Mouse (Mus musculus) ES-Bruce4 (cell line): ENCODE measurements at regions not wholly inside any gene's neighbourhood (a gene's known extent, or its start where the extent isn't known, plus 50 kb on each side); places are given as distances from the start of the nearest gene placed in this dataset.

Experiments
- EP300 ChIP-seq: IDR thresholded peaks from 2 replicates; pipeline ENCODE4 v1.6.1; 2011; ENCODE audit warnings: low read depth, low read length; ENCODE audit not compliant: insufficient read depth
- POLR2A ChIP-seq: IDR thresholded peaks from one replicate; pipeline ENCODE4 v1.8.1; 2011; ENCODE audit warnings: low read length; ENCODE audit not compliant: insufficient read depth

- TF ChIP-seq EP300 = no peak
- no peak for TF ChIP-seq POLR2A
Measured at GRCm38 (mm10) chr15:42944610-42945009, 2810.4 kb downstream of the 9330182O14Rik start.
